Mouse (Mus musculus) embryonic stem cell, embryonic (primary cell): ENCODE measurements around the gene Tti1.

Experiments used
- CTCF ChIA-PET, 4 experiments: fragments of 300-600 bp in 2 of 4; fragments of 350-600 bp in 2 of 4; sonication (Branson Sonifier 250); formaldehyde crosslinking; loops; one replicate each; lab custom pipeline; 2022; ENCODE audit warnings: inconsistent platforms in 2 of 4; lab: Charles Lee
- POLR2A ChIA-PET, 4 experiments: fragments of 300-600 bp in 2 of 4; fragments of 350-600 bp in 2 of 4; sonication (Branson Sonifier 250); formaldehyde crosslinking; loops; one replicate each; lab custom pipeline; 2022; ENCODE audit warnings: antibody characterized with exemption in 4 of 4, inconsistent platforms in 1 of 4; lab: Charles Lee

Gene Tti1

DNA sequence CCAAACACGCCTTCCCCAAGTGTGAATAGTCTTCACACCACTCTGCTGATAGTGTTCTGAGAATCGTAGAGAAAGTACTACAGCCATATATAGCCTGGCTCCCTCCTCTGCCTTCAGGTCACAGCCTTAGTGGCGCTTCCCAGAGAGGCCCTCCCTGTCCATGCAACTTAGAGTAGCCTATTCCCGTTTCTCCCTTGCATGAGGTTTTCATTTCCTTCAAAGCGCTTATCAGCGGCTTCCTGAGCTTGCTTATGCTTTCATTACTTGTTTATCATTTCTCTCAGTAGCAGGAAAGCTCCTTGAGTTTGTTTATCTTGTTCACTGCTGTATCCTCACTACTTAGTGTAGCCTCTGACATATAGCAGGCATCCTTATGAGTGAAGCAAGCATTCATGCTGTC, 23.6 kb downstream of the Tti1 start:
- CTCF ChIA-PET = interaction anchor here in 2 of 4 experiments (0.6 to 2.3 kb wide), 2 partner anchors 68 to 335 kb away, joined by 3 to 8 read pairs; no protein-coding TSS in a partner anchor
- POLR2A ChIA-PET = interaction anchor here in 1 of 4 experiments (0.9 kb wide), 1 partner anchor 13 kb away, joined by 3 read pairs; no protein-coding TSS in a partner anchor

DNA sequence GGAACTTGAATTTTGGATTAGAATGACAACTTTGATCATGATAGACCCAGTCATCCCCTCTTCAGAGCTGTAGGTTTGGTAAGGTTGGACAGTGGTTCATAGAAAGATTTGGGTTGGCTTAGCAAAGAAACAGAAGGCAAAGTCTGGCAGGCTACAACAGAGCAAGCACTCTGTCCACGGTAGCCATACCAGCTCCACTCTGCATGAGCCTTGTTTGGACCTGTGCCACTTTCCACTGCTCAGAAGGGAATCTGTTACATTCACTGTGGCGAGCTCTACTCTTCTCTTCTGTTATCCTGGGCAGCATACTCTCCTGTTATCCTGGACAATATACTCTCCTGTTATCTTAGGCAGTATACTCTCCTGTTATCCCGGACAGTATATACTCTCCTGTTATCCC, 29.4 kb downstream of the Tti1 start:
- CTCF ChIA-PET = interaction anchor here in 1 of 4 experiments (0.7 kb wide), 1 partner anchor 9 kb away, joined by 3 read pairs; no protein-coding TSS in a partner anchor
- POLR2A ChIA-PET = interaction anchor here in 1 of 4 experiments (0.5 kb wide), 1 partner anchor 488 kb away, joined by 3 read pairs; no protein-coding TSS in a partner anchor

DNA sequence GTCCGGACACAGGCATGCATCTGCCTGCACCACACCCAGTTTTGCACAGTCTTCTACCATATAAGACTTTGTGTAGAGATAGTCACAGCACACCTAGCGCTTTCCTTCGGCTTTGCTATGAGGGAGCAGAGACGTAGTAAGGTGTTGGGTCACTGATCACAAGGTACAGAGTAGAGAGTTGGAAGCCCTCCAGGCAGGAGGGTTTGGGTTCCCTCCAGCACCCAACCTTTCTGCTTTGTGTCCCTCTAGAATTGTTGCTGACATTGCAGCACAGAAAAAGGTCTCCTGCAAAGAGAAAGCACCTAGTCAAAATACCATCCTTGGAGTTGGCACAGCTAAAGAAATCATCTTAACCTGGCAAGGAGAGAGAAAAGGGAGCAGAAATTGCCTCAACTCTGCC, 35.7 kb downstream of the Tti1 start:
- ChIA-PET CTCF (no interaction called here), POLR2A (interaction anchor here in 1 of 4 experiments (1.0 to 1.3 kb wide), 2 partner anchors 12 to 17 kb away, joined by 3 read pairs; no protein-coding TSS in a partner anchor)

DNA sequence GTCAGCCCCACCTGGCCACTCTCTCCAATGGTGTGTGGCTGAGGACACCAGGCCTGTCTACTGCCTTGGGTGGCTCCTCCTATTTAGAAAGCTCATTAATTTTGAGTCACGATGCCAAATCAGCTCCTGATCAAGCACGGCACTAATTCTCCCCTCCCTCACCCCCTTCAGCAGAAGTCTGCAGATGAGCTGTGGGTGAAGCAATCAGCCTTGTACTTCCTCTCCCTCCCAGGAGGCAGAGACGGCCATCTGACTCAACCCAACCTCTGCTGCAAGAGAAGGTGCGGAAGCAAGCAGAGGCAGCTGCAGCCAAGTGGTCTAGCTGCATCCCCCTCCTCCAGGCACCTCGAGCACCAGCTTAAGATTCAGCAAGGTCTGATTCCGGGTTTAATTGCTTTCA, 37.2 kb downstream of the Tti1 start:
- POLR2A ChIA-PET = interaction anchor here in 2 of 4 experiments (0.5 to 1.6 kb wide), 5 partner anchors 10 to 430 kb away, joined by 3 to 4 read pairs (median 3); no protein-coding TSS in a partner anchor
- CTCF ChIA-PET = interaction anchor here in 2 of 4 experiments (0.5 to 2.9 kb wide), 7 partner anchors 9 to 955 kb away, joined by 3 to 12 read pairs (median 4); no protein-coding TSS in a partner anchor

DNA sequence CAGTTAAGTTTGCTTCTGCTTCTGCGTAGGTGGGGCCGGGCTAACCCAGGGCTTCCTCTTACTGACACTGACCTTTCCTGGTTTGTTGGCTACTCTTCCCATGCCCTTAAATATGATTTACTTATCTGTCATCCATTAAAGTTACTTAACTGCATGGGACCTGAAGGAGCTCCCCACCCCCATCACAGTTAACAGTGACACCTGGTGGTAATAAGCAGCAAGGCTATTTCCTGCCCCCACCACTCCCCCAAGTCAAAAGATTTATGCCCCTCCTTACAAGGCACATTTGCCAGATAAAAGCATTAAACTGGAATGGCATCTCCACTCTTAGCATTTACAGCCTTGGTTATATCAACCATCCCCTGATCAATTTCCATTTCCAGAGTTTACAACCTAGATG, 38.3 kb downstream of the Tti1 start:
- CTCF ChIA-PET = interaction anchor here in 3 of 4 experiments (0.5 to 2.9 kb wide), 13 partner anchors 9 to 357 kb away, joined by 3 to 12 read pairs (median 3); partner anchors contain the start of gene Vstm2l (in 1 of the 3)

DNA sequence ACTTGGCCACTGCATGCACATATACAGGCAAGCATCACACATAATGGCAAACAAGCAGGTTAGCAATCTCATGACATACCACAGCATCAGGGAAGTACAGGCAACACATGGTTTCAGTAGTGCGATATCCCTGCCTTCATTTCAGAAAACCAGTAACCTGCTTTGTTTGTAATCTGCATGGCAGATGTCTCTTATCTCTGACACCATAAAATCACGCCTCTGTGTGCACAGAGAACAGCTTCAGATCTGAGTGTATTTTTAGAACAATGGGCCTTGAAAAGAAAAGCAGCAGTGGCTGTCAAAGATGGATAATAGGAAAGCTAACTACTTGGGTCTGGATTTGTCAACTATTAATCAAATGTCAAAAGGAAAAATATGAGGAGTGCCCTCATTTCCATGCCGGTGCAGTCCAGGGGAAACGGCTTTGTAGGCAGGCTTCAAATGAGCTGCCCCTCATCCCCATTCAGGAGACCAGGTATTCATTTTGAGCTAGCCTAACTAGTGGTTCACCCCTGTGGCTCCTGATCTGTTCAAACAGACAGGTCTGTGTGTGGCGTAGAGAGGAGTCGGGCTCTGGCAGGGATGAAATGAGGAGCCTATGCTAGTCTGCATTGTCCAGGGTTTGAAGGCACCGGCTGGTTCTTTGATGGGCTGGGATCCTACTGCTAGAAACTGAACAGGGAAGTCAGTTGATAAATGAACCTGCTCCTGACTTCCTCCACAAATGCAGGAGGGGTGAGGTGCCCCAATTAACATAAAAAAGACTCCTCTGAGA, 39.6 kb downstream of the Tti1 start:
- ChIA-PET CTCF (interaction anchor here in 3 of 4 experiments (0.6 to 2.9 kb wide), 6 partner anchors 20 to 385 kb away, joined by 3 to 12 read pairs (median 6); partner anchors contain the start of gene Vstm2l (in 2 of the 3)), POLR2A (interaction anchor here in 1 of 4 experiments (0.6 to 1.7 kb wide), 3 partner anchors 14 to 242 kb away, joined by 3 to 4 read pairs (median 3); no protein-coding TSS in a partner anchor)

More for the DNA sequence above, 38.3 kb downstream of the Tti1 start:
- POLR2A ChIA-PET = interaction anchor here in 2 of 4 experiments (1.1 to 1.7 kb wide), 3 partner anchors 9 to 243 kb away, joined by 3 to 4 read pairs (median 3); no protein-coding TSS in a partner anchor

DNA sequence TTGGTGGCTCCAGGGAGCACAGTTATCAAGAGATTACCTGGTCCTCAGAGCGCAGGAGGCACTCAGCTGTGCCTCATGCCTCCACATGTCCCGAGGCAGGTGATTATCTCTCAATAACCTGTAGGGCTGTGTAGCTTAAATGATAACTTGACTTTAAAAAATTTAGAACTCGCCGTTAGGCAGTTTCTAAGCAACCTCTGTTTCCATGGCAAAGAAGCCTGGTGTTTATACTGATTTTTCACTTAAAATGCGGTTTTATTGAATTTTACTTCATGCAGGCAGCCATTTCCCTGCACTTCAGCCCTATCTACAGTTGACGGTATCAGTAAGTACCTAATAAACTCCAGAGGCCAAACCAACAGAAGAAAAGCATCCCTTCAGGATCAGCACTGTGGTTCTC, 42.0 kb downstream of the Tti1 start:
- ChIA-PET POLR2A (no interaction called here), CTCF (no interaction called here)

DNA sequence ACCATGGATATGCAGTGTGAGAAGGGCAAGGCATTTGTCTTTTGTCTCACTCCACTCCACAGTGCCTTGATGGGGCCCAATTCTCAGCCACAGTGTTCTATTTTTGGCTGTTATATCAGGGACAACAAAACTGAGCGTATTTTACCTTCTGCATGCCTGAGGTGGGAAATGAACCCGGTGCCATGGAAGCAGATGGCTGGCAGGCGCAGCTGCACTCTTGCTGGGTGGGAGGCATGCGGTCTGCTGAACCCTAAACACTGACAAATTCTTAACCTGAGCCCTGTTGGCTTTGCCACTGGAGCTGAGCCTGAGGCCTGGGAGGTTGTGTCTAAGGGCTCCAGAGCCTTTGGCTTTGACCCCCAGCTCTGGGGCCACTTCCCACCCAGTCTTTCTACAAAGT, 42.6 kb downstream of the Tti1 start:
- CTCF ChIA-PET = no interaction called here
- POLR2A ChIA-PET = no interaction called here

DNA sequence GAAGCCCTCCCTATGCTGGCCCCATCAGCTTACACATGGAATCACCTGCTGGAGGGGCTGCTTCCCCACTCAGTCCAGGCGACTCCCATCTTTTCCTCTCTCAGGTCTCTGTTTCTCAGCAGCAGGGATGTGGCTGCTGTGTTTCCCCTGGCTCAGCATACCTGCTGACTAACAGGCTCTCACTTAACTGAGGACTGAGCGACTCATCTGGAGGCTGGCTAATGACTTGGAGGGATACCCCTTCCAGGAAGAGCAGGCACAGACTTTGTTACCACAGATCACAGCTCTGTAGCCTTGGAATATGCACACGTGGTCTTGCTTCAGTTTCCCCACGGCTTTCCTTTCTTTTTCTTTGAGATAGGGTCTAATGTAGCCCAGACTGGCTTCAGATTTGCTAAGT, 45.0 kb downstream of the Tti1 start:
- ChIA-PET POLR2A (no interaction called here), CTCF (interaction anchor here in 1 of 4 experiments (0.5 kb wide), 1 partner anchor 33 kb away, joined by 4 read pairs; no protein-coding TSS in a partner anchor)

DNA sequence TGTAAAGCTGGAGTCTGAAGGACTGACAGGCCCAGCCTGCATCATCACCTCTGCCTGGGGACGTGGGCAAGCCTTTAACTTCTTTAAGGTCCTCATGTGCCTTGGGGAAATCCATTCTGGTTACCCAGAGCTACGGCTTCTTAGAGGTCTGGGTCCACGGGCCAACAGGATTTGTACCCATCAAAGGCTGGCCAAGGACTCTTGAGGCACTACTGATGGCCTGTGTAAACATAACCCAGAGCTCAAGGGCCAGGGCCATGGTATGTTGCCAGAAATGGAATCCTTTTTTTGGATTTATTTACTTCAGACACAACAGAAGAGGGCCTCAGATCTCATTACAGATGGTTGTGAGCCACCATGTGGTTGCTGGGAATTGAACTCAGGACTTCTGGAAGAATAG, 45.5 kb downstream of the Tti1 start:
- CTCF ChIA-PET = interaction anchor here in 1 of 4 experiments (0.5 kb wide), 1 partner anchor 34 kb away, joined by 4 read pairs; no protein-coding TSS in a partner anchor
- POLR2A ChIA-PET = interaction anchor here in 1 of 4 experiments (1.4 kb wide), 1 partner anchor 39 kb away, joined by 4 read pairs; no protein-coding TSS in a partner anchor

DNA sequence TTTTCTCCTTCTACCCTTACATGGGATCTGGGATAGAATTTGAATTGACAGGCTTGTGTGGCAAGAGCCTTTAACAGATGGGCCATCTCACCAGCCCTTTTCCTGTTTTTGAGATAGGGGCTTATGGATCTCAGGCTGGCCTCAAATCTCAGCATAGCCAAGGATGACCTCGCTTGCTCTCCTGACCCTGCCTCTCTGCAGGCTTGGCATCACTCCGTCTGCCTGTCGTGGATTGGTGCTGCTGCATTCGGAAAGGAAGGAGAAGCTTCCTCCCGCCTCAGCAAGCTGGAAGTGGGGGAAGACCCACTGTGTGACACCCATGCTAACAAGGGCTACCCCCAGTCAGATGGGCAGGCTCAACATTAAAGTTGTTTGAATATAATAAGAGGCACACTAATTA, 49.0 kb downstream of the Tti1 start:
- ChIA-PET POLR2A (interaction anchor here in 2 of 4 experiments (0.6 to 2.4 kb wide), 3 partner anchors 9 to 531 kb away, joined by 3 to 7 read pairs (median 5); no protein-coding TSS in a partner anchor), CTCF (interaction anchor here in 2 of 4 experiments (0.6 to 1.6 kb wide), 2 partner anchors 49 to 244 kb away, joined by 3 to 4 read pairs; partner anchors contain the start of genes Rprd1b (in 1 of the 2) and Tti1 (in 1 of the 2))

DNA sequence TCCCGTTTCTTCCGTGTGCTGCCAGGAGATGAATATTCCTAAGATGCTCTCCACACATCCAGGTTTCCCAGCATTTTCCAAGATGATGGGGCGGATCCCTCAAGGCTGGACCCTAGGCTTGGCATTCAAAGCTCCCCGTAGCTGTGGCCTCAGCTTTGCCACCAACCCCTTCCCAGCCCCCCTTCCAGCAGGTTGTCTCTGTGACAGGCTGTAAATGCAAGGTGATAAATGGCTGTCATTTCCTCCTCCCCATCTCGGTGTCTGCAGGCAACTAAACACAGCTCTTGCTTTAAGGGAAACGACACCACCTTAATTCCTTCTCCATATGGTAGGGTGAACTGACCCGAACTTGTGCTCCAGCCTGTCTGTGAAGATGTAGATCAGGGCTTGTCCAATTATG, 52.6 kb downstream of the Tti1 start:
- POLR2A ChIA-PET = interaction anchor here in 2 of 4 experiments (0.9 to 1.8 kb wide), 3 partner anchors 17 to 33 kb away, joined by 3 to 4 read pairs (median 3); no protein-coding TSS in a partner anchor

DNA sequence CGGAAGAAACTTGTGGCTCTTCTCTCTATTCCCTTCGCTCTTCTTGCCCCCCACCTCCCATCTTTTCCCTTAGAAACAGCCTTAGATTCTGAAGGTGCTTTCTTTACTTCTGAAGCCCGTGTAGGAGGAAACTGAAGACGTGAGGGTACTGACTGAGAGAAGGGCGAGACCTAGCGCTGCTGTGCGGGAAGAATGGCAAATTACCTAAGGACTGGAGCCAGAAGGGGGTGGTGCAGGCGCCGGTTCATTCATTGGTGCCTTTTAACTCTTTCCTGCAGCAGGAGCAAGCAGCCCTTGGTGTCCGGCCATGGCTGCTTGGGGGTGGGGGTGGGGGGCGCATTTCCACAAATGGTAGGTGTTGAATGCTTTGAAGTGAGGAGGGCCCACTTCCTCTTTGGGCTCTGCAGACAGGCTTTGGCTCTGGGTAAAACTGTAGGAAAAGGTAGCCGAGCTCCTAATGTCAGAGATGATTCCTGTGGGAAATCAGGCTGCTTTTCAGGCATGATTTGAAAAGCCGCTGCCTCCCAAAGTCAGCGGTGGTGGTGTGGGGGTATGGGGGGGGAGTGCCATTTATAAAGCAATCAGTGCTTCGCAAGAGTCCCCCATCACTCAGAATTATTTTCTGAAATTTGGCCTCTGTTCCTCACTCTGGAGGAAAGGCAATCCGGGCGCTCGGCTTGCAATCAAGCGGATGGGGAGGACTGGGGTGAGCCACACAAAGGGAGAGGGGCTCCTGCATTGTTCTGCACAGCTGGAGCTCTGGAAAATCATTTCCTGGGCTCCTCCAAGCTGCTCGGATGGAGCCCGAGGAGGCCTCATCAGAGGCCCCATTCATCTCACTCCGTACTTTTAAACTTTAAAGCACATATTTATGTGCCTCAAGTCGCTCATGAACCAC, 53.4 kb downstream of the Tti1 start:
- ChIA-PET POLR2A (interaction anchor here in 2 of 4 experiments (0.6 to 1.8 kb wide), 4 partner anchors 14 to 34 kb away, joined by 3 to 4 read pairs (median 3); no protein-coding TSS in a partner anchor), CTCF (interaction anchor here (0.6 to 1.8 kb wide), 5 partner anchors 31 to 434 kb away, joined by 3 to 5 read pairs (median 3); no protein-coding TSS in a partner anchor)

More for the DNA sequence above, 52.6 kb downstream of the Tti1 start:
- CTCF ChIA-PET = interaction anchor here in 2 of 4 experiments (0.6 to 1.1 kb wide), 2 partner anchors 228 to 365 kb away, joined by 3 read pairs; no protein-coding TSS in a partner anchor

DNA sequence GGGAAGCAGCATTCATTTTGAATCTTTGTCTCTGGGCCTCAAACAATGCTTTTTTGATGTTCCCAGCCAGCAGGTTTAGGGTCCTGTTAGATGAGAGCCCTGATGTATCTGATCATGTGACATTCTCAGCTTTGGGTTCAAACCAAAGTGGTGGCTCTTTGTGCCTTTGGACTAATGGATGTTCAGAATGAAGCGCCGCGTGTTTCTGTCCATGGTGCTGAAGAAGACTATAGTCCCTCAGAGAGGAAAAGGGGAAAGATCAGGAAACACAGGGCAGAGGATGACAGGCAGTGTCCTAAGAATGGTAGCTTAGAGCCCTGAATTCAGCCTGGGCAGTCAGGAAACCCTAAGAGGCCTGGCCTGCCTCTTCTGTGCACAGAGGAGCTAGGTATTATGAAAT, 57.6 kb downstream of the Tti1 start:
- ChIA-PET POLR2A (interaction anchor here (0.6 to 1.7 kb wide), 13 partner anchors 9 to 1625 kb away, joined by 3 to 8 read pairs (median 3); partner anchors contain the start of genes Rprd1b (in 1 of the 4) and Tti1 (in 1 of the 4)), CTCF (interaction anchor here (0.6 to 1.0 kb wide), 5 partner anchors 27 to 644 kb away, joined by 3 to 9 read pairs (median 3); no protein-coding TSS in a partner anchor)

DNA sequence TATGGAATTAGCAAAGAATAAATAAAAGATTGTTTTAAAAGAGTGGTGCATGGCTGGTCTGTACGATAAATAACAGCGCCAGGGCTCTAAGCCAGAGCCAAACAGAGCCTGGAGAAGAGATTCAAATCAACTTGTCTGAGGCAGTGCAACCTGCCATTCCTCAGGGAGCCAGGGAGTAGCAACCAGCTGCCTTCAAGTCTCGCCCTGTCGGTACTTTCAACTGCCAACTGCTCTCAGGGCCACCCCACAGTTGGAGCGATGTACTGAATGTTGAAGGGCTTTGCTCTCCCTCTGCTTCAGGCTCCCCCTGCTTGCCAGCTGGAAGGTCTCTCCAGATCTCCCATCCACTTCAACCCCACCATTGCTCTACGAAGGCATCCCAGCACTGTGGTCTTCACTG, 58.1 kb downstream of the Tti1 start:
- CTCF ChIA-PET = interaction anchor here in 1 of 4 experiments (0.9 to 1.0 kb wide), 2 partner anchors 27 to 222 kb away, joined by 3 to 4 read pairs; no protein-coding TSS in a partner anchor
- POLR2A ChIA-PET = interaction anchor here in 3 of 4 experiments (0.7 to 1.7 kb wide), 9 partner anchors 10 to 345 kb away, joined by 3 to 8 read pairs (median 3); partner anchors contain the start of genes Rprd1b (in 1 of the 3) and Tti1 (in 1 of the 3)

DNA sequence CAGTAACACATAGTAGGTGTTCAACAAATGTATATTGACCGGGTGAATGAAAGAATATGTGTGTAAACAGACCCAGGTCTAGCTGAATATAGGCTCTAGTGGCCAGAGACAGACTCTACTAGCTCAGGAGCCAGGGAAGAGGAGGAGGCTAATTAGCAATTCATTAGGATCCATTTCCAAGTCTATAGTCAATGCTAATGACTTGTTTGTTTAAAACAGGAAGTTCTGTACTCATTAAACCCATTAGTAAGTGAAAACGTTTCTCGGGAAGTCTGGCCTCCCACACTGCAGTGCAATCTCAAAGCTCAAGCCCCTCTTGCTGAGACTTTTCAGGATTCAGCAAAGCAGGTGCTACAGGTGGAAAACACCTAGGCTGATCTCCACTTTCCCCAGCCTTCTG, 60.4 kb downstream of the Tti1 start:
- CTCF ChIA-PET = interaction anchor here (0.5 to 1.6 kb wide), 13 partner anchors 10 to 1349 kb away, joined by 3 to 7 read pairs (median 3); partner anchors contain the start of gene Vstm2l (in 1 of the 4)
- POLR2A ChIA-PET = interaction anchor here in 3 of 4 experiments (0.5 to 4.4 kb wide), 13 partner anchors 10 to 806 kb away, joined by 3 to 25 read pairs (median 3); no protein-coding TSS in a partner anchor

DNA sequence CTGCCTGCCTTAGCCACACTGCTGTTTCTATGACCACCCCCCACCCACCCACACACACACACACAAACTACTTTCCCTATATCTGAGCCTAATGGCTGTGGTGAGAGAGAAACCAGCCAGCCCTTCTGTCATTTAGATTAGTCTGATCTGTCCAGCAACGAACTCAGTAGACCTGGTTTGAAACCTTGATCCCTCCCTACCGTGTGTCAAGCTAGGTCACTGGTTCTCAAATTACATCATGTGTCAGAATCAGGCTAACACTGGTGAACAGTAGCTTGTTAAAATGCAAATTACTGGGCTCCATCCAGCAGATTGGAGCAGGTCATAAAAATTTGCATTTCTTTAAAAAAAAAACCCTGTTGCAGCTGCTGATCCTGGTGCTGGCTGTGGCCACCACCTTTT, 70.5 kb downstream of the Tti1 start:
- POLR2A ChIA-PET = interaction anchor here (0.5 to 4.1 kb wide), 28 partner anchors 9 to 711 kb away, joined by 3 to 25 read pairs (median 4); no protein-coding TSS in a partner anchor

More for the DNA sequence above, 70.5 kb downstream of the Tti1 start:
- CTCF ChIA-PET = interaction anchor here in 3 of 4 experiments (0.6 to 2.0 kb wide), 18 partner anchors 10 to 418 kb away, joined by 3 to 16 read pairs (median 4); partner anchors contain the start of gene Snhg11 (in 1 of the 3)
